Mouse (Mus musculus): ENCODE results near the gene Gabbr2.

GRCm38 (mm10) chr4:46869380-46869779 is 122.3 kb downstream of the Gabbr2 start:
- TF ChIP-seq MAZ (IDR thresholded peaks at IDR 0.05; ENCODE audit: low read depth, low read length): no peak
- TF ChIP-seq CTCF (conservative IDR thresholded peaks at IDR 0.05 in 1 of 2, IDR thresholded peaks at IDR 0.05 in 1 of 2; ENCODE audit: low read depth in 2 of 2, low read length in 2 of 2): no peak
- TF ChIP-seq POLR2A (IDR thresholded peaks at IDR 0.05; ENCODE audit: low read depth, low read length): no peak
- no peak for TF ChIP-seq SMC3 (IDR thresholded peaks at IDR 0.05; ENCODE audit: low read depth, low read length)
- TF ChIP-seq MAFK (IDR thresholded peaks at IDR 0.05; ENCODE audit: insufficient replicate concordance, low read length): no peak
- TF ChIP-seq MAX (IDR thresholded peaks at IDR 0.05; ENCODE audit: low read length): no peak
- no peak for TF ChIP-seq TBP (conservative IDR thresholded peaks at IDR 0.05; ENCODE audit: low read depth, low read length)
- TF ChIP-seq ZNF384 (IDR thresholded peaks at IDR 0.05; ENCODE audit: low read depth, low read length): no peak
- no peak for TF ChIP-seq EP300 (IDR thresholded peaks at IDR 0.05; ENCODE audit: low read length)
- TF ChIP-seq MXI1 (IDR thresholded peaks at IDR 0.05; ENCODE audit: low read depth, low read length): no peak
- TF ChIP-seq CHD1 (IDR thresholded peaks at IDR 0.05; ENCODE audit: low read depth, low read length): no peak
- TF ChIP-seq POLR2AphosphoS2 (IDR thresholded peaks at IDR 0.05; ENCODE audit: low read depth, low read length): no peak
- no peak for TF ChIP-seq BHLHE40 (IDR thresholded peaks at IDR 0.05; ENCODE audit: low read depth, low read length)
